In genomic region chr4:123898696-123899095, GRCm38 (mm10) we compare ENCODE assay signal across 10 mouse cellular contexts. TPM values are rescaled to one million over a fixed set of nuclear protein-coding genes. Genes with fewer than 3 reads are reported as not detected.
A peak's percentile ranks its signal among the peaks of the same experiment; 100 is the strongest.
DNase-seq lines count a peak whose midpoint lies in the region; ATAC-seq and TF ChIP-seq lines count a peak whose summit lies in the region.
"Had no signal": no experiment of that assay in that cellular context is flagged by ENCODE, and none has a peak within 500 bp of the region (broad histone marks: within the 10 kb centered on the region; RNA-seq: fewer than 3 reads in every experiment).

No protein-coding gene starts in this region.

- no peak for TF ChIP-seq EP300 in stomach, postnatal 0 days (optimal IDR thresholded peaks at IDR 0.05)

- no peaks in the 10 kb centered on the region for H3K9me3 ChIP-seq in forebrain, postnatal 0 days (ENCODE audit: low read length)
- H3K9me3 ChIP-seq in forebrain, embryonic 10.5 days = no peaks in the 10 kb centered on the region
- no peaks in the 10 kb centered on the region for H3K9me3 ChIP-seq in midbrain, embryonic 10.5 days (replicated peaks)
- no peaks in the 10 kb centered on the region for H3K9me3 ChIP-seq in midbrain, embryonic 15.5 days
- H3K9me3 ChIP-seq in embryonic facial prominence, embryonic 14.5 days (ENCODE audit: control insufficient read depth, low read length) = no peaks in the 10 kb centered on the region
- no peaks in the 10 kb centered on the region for H3K9me3 ChIP-seq in stomach, postnatal 0 days (ENCODE audit: control insufficient read depth, low read length)

- no peak overlapping the region for H3K4me2 ChIP-seq in forebrain, postnatal 0 days (ENCODE audit: low read depth)
- no peak overlapping the region for H3K4me2 ChIP-seq in midbrain, embryonic 15.5 days
- H3K4me2 ChIP-seq in embryonic facial prominence, embryonic 14.5 days (ENCODE audit: low read depth, low read length) = no peak overlapping the region
- no peak overlapping the region for H3K4me2 ChIP-seq in stomach, postnatal 0 days (replicated peaks; ENCODE audit: low read depth)

- no peak overlapping the region for H3K27ac ChIP-seq in forebrain, postnatal 0 days (ENCODE audit: low read depth, low read length)
- no peak overlapping the region for H3K27ac ChIP-seq in forebrain, embryonic 10.5 days
- no peak overlapping the region for H3K27ac ChIP-seq in midbrain, embryonic 10.5 days (replicated peaks)
- no peak overlapping the region for H3K27ac ChIP-seq in midbrain, embryonic 15.5 days
- no peak overlapping the region for H3K27ac ChIP-seq in embryonic facial prominence, embryonic 14.5 days (replicated peaks; ENCODE audit: low read depth, low read length)
- H3K27ac ChIP-seq in stomach, postnatal 0 days (replicated peaks) = no peak overlapping the region

- WGBS in forebrain, postnatal 0 days = 8% methylated on average over 5 of the region's 5 CpGs
- WGBS in forebrain, embryonic 10.5 days = 11% methylated on average over 5 of the region's 5 CpGs
- 11% methylated on average over 5 of the region's 5 CpGs for WGBS in midbrain, embryonic 10.5 days
- WGBS in midbrain, embryonic 15.5 days = 8% methylated on average over 5 of the region's 5 CpGs
- WGBS in embryonic facial prominence, embryonic 14.5 days = 12% methylated on average over 5 of the region's 5 CpGs
- WGBS in stomach, postnatal 0 days = 12% methylated on average over 5 of the region's 5 CpGs

- peak; percentile 80 for DNase-seq in forebrain, postnatal 0 days
- DNase-seq in forebrain, embryonic 10.5 days (ENCODE audit: extremely low spot score, low spot score) = no peak
- DNase-seq in midbrain, embryonic 10.5 days (ENCODE audit: low spot score) = peak; percentile 36
- peak; percentile 36 for DNase-seq in T-cell, adult 2 months (ENCODE audit: low spot score)
- peak; percentile 59 for DNase-seq in embryonic facial prominence, embryonic 14.5 days (ENCODE audit: low spot score)
- DNase-seq in lung, adult 18-20 months = peak; percentile 16 to 38
- DNase-seq in stomach, postnatal 0 days (ENCODE audit: low spot score) = peak; percentile 54

- H3K36me3 ChIP-seq in forebrain, postnatal 0 days (ENCODE audit: insufficient read depth) = no peaks in the 10 kb centered on the region
- H3K36me3 ChIP-seq in forebrain, embryonic 10.5 days (replicated peaks) = no peaks in the 10 kb centered on the region
- H3K36me3 ChIP-seq in midbrain, embryonic 10.5 days = no peaks in the 10 kb centered on the region
- H3K36me3 ChIP-seq in midbrain, embryonic 15.5 days (replicated peaks) = no peaks in the 10 kb centered on the region
- no peaks in the 10 kb centered on the region for H3K36me3 ChIP-seq in embryonic facial prominence, embryonic 14.5 days (ENCODE audit: control insufficient read depth, insufficient read depth, low read length)
- H3K36me3 ChIP-seq in stomach, postnatal 0 days (ENCODE audit: control insufficient read depth, insufficient read depth, low read length) = no peaks in the 10 kb centered on the region

- no peaks in the 10 kb centered on the region for H3K4me1 ChIP-seq in forebrain, postnatal 0 days (ENCODE audit: insufficient read depth)
- H3K4me1 ChIP-seq in forebrain, embryonic 10.5 days = peaks cover 3% of the 10 kb centered on the region
- peaks cover under 1% of the 10 kb centered on the region; the same call in 1 of the 2 replicates for H3K4me1 ChIP-seq in midbrain, embryonic 10.5 days
- 0 out of 2 replicates have a peak, but pooled peaks cover 1% of the 10 kb centered on the region for H3K4me1 ChIP-seq in midbrain, embryonic 15.5 days
- H3K4me1 ChIP-seq in embryonic facial prominence, embryonic 14.5 days (ENCODE audit: control insufficient read depth, insufficient read depth, low read length) = no peaks in the 10 kb centered on the region
- no peaks in the 10 kb centered on the region for H3K4me1 ChIP-seq in stomach, postnatal 0 days (replicated peaks; ENCODE audit: control insufficient read depth, insufficient read depth)

- no peaks in the 10 kb centered on the region for H3K27me3 ChIP-seq in forebrain, postnatal 0 days (ENCODE audit: insufficient read depth, low read length)
- no peaks in the 10 kb centered on the region for H3K27me3 ChIP-seq in forebrain, embryonic 10.5 days (ENCODE audit: poor library complexity, severe bottlenecking)
- H3K27me3 ChIP-seq in midbrain, embryonic 10.5 days (ENCODE audit: low read depth, poor library complexity, severe bottlenecking) = no peaks in the 10 kb centered on the region
- no peaks in the 10 kb centered on the region for H3K27me3 ChIP-seq in midbrain, embryonic 15.5 days (replicated peaks)
- H3K27me3 ChIP-seq in embryonic facial prominence, embryonic 14.5 days (replicated peaks; ENCODE audit: control insufficient read depth, insufficient read depth, low read length) = no peaks in the 10 kb centered on the region
- H3K27me3 ChIP-seq in stomach, postnatal 0 days (ENCODE audit: control insufficient read depth, insufficient read depth, low read length) = no peaks in the 10 kb centered on the region

- no peak for ATAC-seq in forebrain, postnatal 0 days
- no peak for ATAC-seq in midbrain, embryonic 15.5 days (replicated peaks)
- ATAC-seq in embryonic facial prominence, embryonic 14.5 days (ENCODE audit: low read depth) = no peak
- ATAC-seq in stomach, postnatal 0 days (ENCODE audit: low FRiP score, low TSS enrichment) = no peak

- no peak overlapping the region for H3K9ac ChIP-seq in forebrain, postnatal 0 days
- no peak overlapping the region for H3K9ac ChIP-seq in midbrain, embryonic 15.5 days
- H3K9ac ChIP-seq in embryonic facial prominence, embryonic 14.5 days (ENCODE audit: low read depth, low read length) = no peak overlapping the region
- H3K9ac ChIP-seq in stomach, postnatal 0 days (ENCODE audit: low read length) = no peak overlapping the region

- no peak overlapping the region for H3K4me3 ChIP-seq in forebrain, postnatal 0 days (ENCODE audit: low read depth, low read length)
- no peak overlapping the region for H3K4me3 ChIP-seq in forebrain, embryonic 10.5 days
- no peak overlapping the region for H3K4me3 ChIP-seq in midbrain, embryonic 10.5 days
- H3K4me3 ChIP-seq in midbrain, embryonic 15.5 days = no peak overlapping the region
- no peak overlapping the region for H3K4me3 ChIP-seq in embryonic facial prominence, embryonic 14.5 days (ENCODE audit: low read depth, low read length)
- H3K4me3 ChIP-seq in stomach, postnatal 0 days (ENCODE audit: low read depth, low read length) = no peak overlapping the region
- H3K4me3 ChIP-seq: myocyte had no signal

- peak; percentile 85 for TF ChIP-seq CTCF in forebrain, postnatal 0 days (IDR thresholded peaks at IDR 0.05; ENCODE audit: low read depth)
- TF ChIP-seq CTCF in stomach, postnatal 0 days (IDR thresholded peaks at IDR 0.05; ENCODE audit: low read depth) = peak; percentile 87

RNA-seq across cellular contexts. Expression of gene Mycbp, which starts 5.9 kb away (rescaled TPM):
- 7.1 and 7.9 TPM in 2 replicates for total RNA-seq in forebrain, postnatal 0 days (2014; rRNA removed)
- polyA plus RNA-seq in forebrain, postnatal 0 days (2015; fragmentation: Nextera tagmentation; extraction: Ambion mirVana) = 40.8 and 46.0 TPM in 2 replicates
- polyA plus RNA-seq in forebrain, embryonic 10.5 days (2016; fragmentation: Nextera tagmentation; extraction: Ambion mirVana) = 65.7 and 67.7 TPM in 2 replicates
- polyA plus RNA-seq in midbrain, embryonic 10.5 days (2016; fragmentation: Nextera tagmentation; extraction: Ambion mirVana) = 59.4 and 64.5 TPM in 2 replicates
- polyA plus RNA-seq in midbrain, embryonic 15.5 days (2015; fragmentation: Nextera tagmentation; extraction: Ambion mirVana) = 32.8 and 33.7 TPM in 2 replicates
- polyA plus RNA-seq in embryonic facial prominence, embryonic 14.5 days (2014; fragmentation: Nextera tagmentation; extraction: Ambion mirVana) = 67.5 and 81.0 TPM in 2 replicates
- polyA plus RNA-seq in stomach, postnatal 0 days (2015; fragmentation: Nextera tagmentation; extraction: Ambion mirVana) = 82.4 and 90.3 TPM in 2 replicates

RNA-seq across cellular contexts. Expression of gene Rragc, which starts 18.6 kb away (rescaled TPM):
- total RNA-seq in forebrain, postnatal 0 days (2014; rRNA removed) = 41.8 and 51.9 TPM in 2 replicates
- polyA plus RNA-seq in forebrain, postnatal 0 days (2015; fragmentation: Nextera tagmentation; extraction: Ambion mirVana) = 32.8 and 42.6 TPM in 2 replicates
- 34.2 and 34.9 TPM in 2 replicates for polyA plus RNA-seq in forebrain, embryonic 10.5 days (2016; fragmentation: Nextera tagmentation; extraction: Ambion mirVana)
- polyA plus RNA-seq in midbrain, embryonic 10.5 days (2016; fragmentation: Nextera tagmentation; extraction: Ambion mirVana) = 39.1 and 41.0 TPM in 2 replicates
- 46.8 and 47.9 TPM in 2 replicates for polyA plus RNA-seq in midbrain, embryonic 15.5 days (2015; fragmentation: Nextera tagmentation; extraction: Ambion mirVana)
- 54.7 and 56.6 TPM in 2 replicates for polyA plus RNA-seq in embryonic facial prominence, embryonic 14.5 days (2014; fragmentation: Nextera tagmentation; extraction: Ambion mirVana)
- 38.3 and 41.2 TPM in 2 replicates for polyA plus RNA-seq in stomach, postnatal 0 days (2015; fragmentation: Nextera tagmentation; extraction: Ambion mirVana)

RNA-seq across cellular contexts. Expression of gene 4930535I16Rik, which starts 19.1 kb away (rescaled TPM):
- not detected in 2 replicates for total RNA-seq in forebrain, postnatal 0 days (2014; rRNA removed)
- polyA plus RNA-seq in forebrain, postnatal 0 days (2015; fragmentation: Nextera tagmentation; extraction: Ambion mirVana) = not detected in 2 replicates
- not detected in 2 replicates for polyA plus RNA-seq in forebrain, embryonic 10.5 days (2016; fragmentation: Nextera tagmentation; extraction: Ambion mirVana)
- not detected in 2 replicates for polyA plus RNA-seq in midbrain, embryonic 10.5 days (2016; fragmentation: Nextera tagmentation; extraction: Ambion mirVana)
- not detected in 2 replicates for polyA plus RNA-seq in midbrain, embryonic 15.5 days (2015; fragmentation: Nextera tagmentation; extraction: Ambion mirVana)
- polyA plus RNA-seq in embryonic facial prominence, embryonic 14.5 days (2014; fragmentation: Nextera tagmentation; extraction: Ambion mirVana) = not detected in 2 replicates
- polyA plus RNA-seq in stomach, postnatal 0 days (2015; fragmentation: Nextera tagmentation; extraction: Ambion mirVana) = not detected in 2 replicates
- total RNA-seq: hematopoietic stem cell, adult 5-6 weeks had no signal
- polyA plus RNA-seq: myocyte had no signal

RNA-seq across cellular contexts. Expression of gene 4933427I04Rik, which starts 39.2 kb away (rescaled TPM):
- not detected in 2 replicates for total RNA-seq in forebrain, postnatal 0 days (2014; rRNA removed)
- 0.09 and 0.11 TPM in 2 replicates for polyA plus RNA-seq in forebrain, postnatal 0 days (2015; fragmentation: Nextera tagmentation; extraction: Ambion mirVana)
- polyA plus RNA-seq in forebrain, embryonic 10.5 days (2016; fragmentation: Nextera tagmentation; extraction: Ambion mirVana) = not detected in 2 replicates
- 0.06 TPM in 1 of 2 replicates, not detected in the other for polyA plus RNA-seq in midbrain, embryonic 10.5 days (2016; fragmentation: Nextera tagmentation; extraction: Ambion mirVana)
- 0.13 and 0.19 TPM in 2 replicates for polyA plus RNA-seq in midbrain, embryonic 15.5 days (2015; fragmentation: Nextera tagmentation; extraction: Ambion mirVana)
- polyA plus RNA-seq in embryonic facial prominence, embryonic 14.5 days (2014; fragmentation: Nextera tagmentation; extraction: Ambion mirVana) = not detected in 2 replicates
- polyA plus RNA-seq in stomach, postnatal 0 days (2015; fragmentation: Nextera tagmentation; extraction: Ambion mirVana) = not detected in 2 replicates
- total RNA-seq: hematopoietic stem cell, adult 5-6 weeks had no signal
- polyA plus RNA-seq: myocyte had no signal
